Mouse (Mus musculus) MEL (cell line): ENCODE results near the gene Cd52. TPM values are rescaled to one million over a fixed set of nuclear protein-coding genes. Genes with fewer than 3 reads are reported as not detected.

Experiments used
- DNase-seq: peaks from one replicate; pipeline ENCODE4 v3.0.0; 2011; ENCODE audit warnings: low read depth, low spot score
- H3K27ac ChIP-seq: 2 replicates; pipeline ENCODE4 v1.5.1; 2012; ENCODE audit warnings: low read depth, mild to moderate bottlenecking, control low read depth, low read length, moderate library complexity; ENCODE audit not compliant: control insufficient read depth
- H3K27me3 ChIP-seq, 2 experiments: fragments of 150-350 bp in 1 of 2; sonication (generic) in 1 of 2; 2 replicates each; pipeline ENCODE4 v1.6.1; 2012; ENCODE audit warnings: low read length in 2 of 2, mild to moderate bottlenecking in 2 of 2, improper control_type of control experiment in 1 of 2, moderate library complexity in 1 of 2; ENCODE audit not compliant: insufficient read depth in 2 of 2, control insufficient read depth in 1 of 2
- H3K36me3 ChIP-seq, 2 experiments: 2 replicates each; pipeline ENCODE4 v1.6.1; 2012 to 2014; ENCODE audit warnings: low read length in 2 of 2, improper control_type of control experiment in 1 of 2, inconsistent platforms in 1 of 2, mild to moderate bottlenecking in 1 of 2; ENCODE audit not compliant: insufficient read depth in 2 of 2, control insufficient read depth in 1 of 2
- H3K4me1 ChIP-seq, 2 experiments: fragments of 150-350 bp in 1 of 2; sonication (generic) in 1 of 2; 2 replicates each; pipeline ENCODE4 v1.6.1; 2012; ENCODE audit warnings: low read length in 2 of 2, improper control_type of control experiment in 1 of 2, mild to moderate bottlenecking in 1 of 2; ENCODE audit not compliant: insufficient read depth in 2 of 2, control insufficient read depth in 1 of 2
- H3K4me3 ChIP-seq, 2 experiments: fragments of 150-350 bp in 1 of 2; sonication (generic) in 1 of 2; 2 replicates each; pipeline ENCODE4 v1.5.1; 2012; ENCODE audit warnings: low read depth in 2 of 2, low read length in 2 of 2, mild to moderate bottlenecking in 2 of 2, moderate library complexity in 2 of 2, control low read depth in 1 of 2, improper control_type of control experiment in 1 of 2; ENCODE audit not compliant: control insufficient read depth in 1 of 2, insufficient read depth in 1 of 2
- H3K79me2 ChIP-seq: 2 replicates; pipeline ENCODE4 v1.6.1; 2012; ENCODE audit warnings: mild to moderate bottlenecking, low read length, moderate library complexity; ENCODE audit not compliant: control insufficient read depth, poor library complexity, insufficient read depth
- H3K9ac ChIP-seq: 2 replicates; pipeline ENCODE4 v1.6.1; 2012; ENCODE audit warnings: low read depth, mild to moderate bottlenecking, control low read depth, low read length, moderate library complexity; ENCODE audit not compliant: control insufficient read depth, poor library complexity, severe bottlenecking
- H3K9me3 ChIP-seq: fragments of 150-350 bp; sonication (generic); replicated peaks from 2 replicates; pipeline ENCODE4 v1.6.1; 2012; ENCODE audit warnings: mild to moderate bottlenecking, low read length, improper control_type of control experiment, moderate library complexity; ENCODE audit not compliant: insufficient read depth
- BHLHE40 ChIP-seq: IDR thresholded peaks from 2 replicates; pipeline ENCODE4 v1.6.1; 2012; ENCODE audit warnings: low read depth, mild to moderate bottlenecking, inconsistent platforms, low read length, improper control_type of control experiment, borderline replicate concordance
- CTCF ChIP-seq, 3 experiments: IDR thresholded peaks in 2 of 3; conservative IDR thresholded peaks in 1 of 3; 2 replicates each; pipeline ENCODE4 v1.5.1; 2011 to 2012; ENCODE audit warnings: low read length in 3 of 3, low read depth in 2 of 3, mild to moderate bottlenecking in 2 of 3, improper control_type of control experiment in 1 of 3, inconsistent platforms in 1 of 3, mixed read lengths in 1 of 3, moderate library complexity in 1 of 3; ENCODE audit not compliant: control insufficient read depth in 1 of 3, insufficient read depth in 1 of 3, poor library complexity in 1 of 3, severe bottlenecking in 1 of 3
- E2F4 ChIP-seq: IDR thresholded peaks from 2 replicates; pipeline ENCODE4 v1.6.1; 2011; ENCODE audit warnings: low read depth, low read length, improper control_type of control experiment, borderline replicate concordance
- ETS1 ChIP-seq: IDR thresholded peaks from 2 replicates; pipeline ENCODE4 v1.6.1; 2012; ENCODE audit warnings: low read depth, mild to moderate bottlenecking, inconsistent platforms, low read length, improper control_type of control experiment, moderate library complexity
- GATA1 ChIP-seq: IDR thresholded peaks from 2 replicates; pipeline ENCODE4 v1.6.1; 2011; ENCODE audit warnings: low read depth, low read length, improper control_type of control experiment
- HCFC1 ChIP-seq: IDR thresholded peaks from 2 replicates; pipeline ENCODE4 v1.6.1; 2012; ENCODE audit warnings: low read depth, mild to moderate bottlenecking, inconsistent platforms, low read length, improper control_type of control experiment, moderate library complexity
- MAX ChIP-seq: IDR thresholded peaks from 2 replicates; pipeline ENCODE4 v1.6.1; 2011; ENCODE audit warnings: low read length, improper control_type of control experiment
- MXI1 ChIP-seq: IDR thresholded peaks from 2 replicates; pipeline ENCODE4 v1.6.1; 2011; ENCODE audit warnings: mild to moderate bottlenecking, low read depth, low read length, improper control_type of control experiment
- MYB ChIP-seq: IDR thresholded peaks from 2 replicates; pipeline ENCODE4 v1.6.1; 2011; ENCODE audit warnings: mild to moderate bottlenecking, low read depth, low read length, improper control_type of control experiment
- NELFE ChIP-seq: IDR thresholded peaks from 2 replicates; pipeline ENCODE4 v1.6.1; 2011; ENCODE audit warnings: low read depth, low read length, improper control_type of control experiment
- POLR2A ChIP-seq, 2 experiments: IDR thresholded peaks; 2 replicates each; pipeline ENCODE4 v1.6.1; 2011 to 2012; ENCODE audit warnings: low read length in 2 of 2, mild to moderate bottlenecking in 2 of 2, control low read depth in 1 of 2, improper control_type of control experiment in 1 of 2, low read depth in 1 of 2, moderate library complexity in 1 of 2; ENCODE audit not compliant: control insufficient read depth in 1 of 2, insufficient read depth in 1 of 2, poor library complexity in 1 of 2
- TBP ChIP-seq: IDR thresholded peaks from 2 replicates; pipeline ENCODE4 v1.8.0; 2011; ENCODE audit warnings: low read depth, low read length, improper control_type of control experiment
- UBTF ChIP-seq: IDR thresholded peaks from 2 replicates; pipeline ENCODE4 v1.6.1; 2012; ENCODE audit warnings: low read depth, mild to moderate bottlenecking, inconsistent platforms, low read length, improper control_type of control experiment, moderate library complexity, borderline replicate concordance; ENCODE audit not compliant: insufficient read depth
- USF2 ChIP-seq, 2 experiments: IDR thresholded peaks; 2 replicates each; pipeline ENCODE4 v1.6.1; 2011 to 2012; ENCODE audit warnings: improper control_type of control experiment in 2 of 2, low read length in 2 of 2, borderline replicate concordance in 1 of 2, inconsistent platforms in 1 of 2, low read depth in 1 of 2, mild to moderate bottlenecking in 1 of 2; ENCODE audit not compliant: insufficient read depth in 1 of 2
- ZKSCAN1 ChIP-seq: IDR thresholded peaks from 2 replicates; pipeline ENCODE4 v1.6.1; 2012; ENCODE audit warnings: low read depth, mild to moderate bottlenecking, inconsistent platforms, low read length, improper control_type of control experiment, moderate library complexity
- ZMIZ1 ChIP-seq: IDR thresholded peaks from 2 replicates; pipeline ENCODE4 v1.6.1; 2012; ENCODE audit warnings: low read depth, mild to moderate bottlenecking, inconsistent platforms, low read length, improper control_type of control experiment, moderate library complexity
- polyA plus RNA-seq, 2 experiments: library from polyadenylated mRNA; stranded (reverse) in 1 of 2; unstranded in 1 of 2; fragments of >175 nt in 1 of 2; fragments of >200 nt in 1 of 2; gene quantifications; 2 replicates each; pipeline versions ENCODE4 v1.2.1 to v1.2.4; 2012; ENCODE audit warnings: low replicate concordance in 2 of 2, low read depth in 1 of 2; ENCODE audit not compliant: insufficient read length in 2 of 2, insufficient read depth in 1 of 2, missing spikeins in 1 of 2
- total RNA-seq: library from RNA; depleted of rRNA; stranded (reverse); fragments of 300-350 nt; gene quantifications from 2 replicates; pipeline ENCODE4 v1.2.3, GENCODE M21; 2012

Gene Cd52
- total and polyA plus RNA-seq, 3 experiments: 0.86 to 1.3 TPM; not detected in 1

DNA sequence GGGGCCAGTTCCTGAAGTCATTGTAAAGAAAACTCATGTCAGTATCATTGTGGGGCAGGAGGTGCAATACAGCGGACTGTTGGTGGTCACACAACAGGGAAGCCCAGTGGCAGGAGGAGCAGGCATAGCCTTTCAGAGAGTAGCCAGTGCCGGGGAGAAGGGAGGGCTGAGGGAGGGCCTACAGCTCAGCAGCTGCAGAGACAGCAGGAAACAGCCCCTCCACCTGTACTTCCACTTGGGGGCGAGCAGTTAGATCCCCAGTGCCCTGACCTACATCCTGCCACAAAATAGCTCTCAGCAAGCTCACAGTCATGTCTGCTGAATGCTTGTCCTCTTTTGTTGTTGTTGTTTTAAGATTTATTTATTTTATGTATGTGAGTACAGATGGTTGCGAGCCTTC, 26.7 kb upstream of the Cd52 start:
- Histone ChIP-seq H3K9me3 (no peaks in the 10 kb centered on the region), H3K9ac (no peak overlapping the region), H3K27ac (no peak overlapping the region), H3K4me3 (no peak overlapping the region), H3K4me1 (peaks cover 12 to 36% of the 10 kb centered on the region in 2 experiments), H3K79me2 (no peaks in the 10 kb centered on the region; the same call in 1 of the 2 replicates), H3K36me3 (peaks cover 0 to 25% of the 10 kb centered on the region in 2 experiments; a peak in 2 of 4 replicates), H3K27me3 (no peaks in the 10 kb centered on the region)
- DNase-seq: no peak
- TF ChIP-seq ZMIZ1 (no peak), CTCF (IDR thresholded peaks at IDR 0.05 in 2 of 3, conservative IDR thresholded peaks at IDR 0.05 in 1 of 3; ENCODE audit: control insufficient read depth in 1 of 3, insufficient read depth in 1 of 3, low read depth in 2 of 3, low read length in 3 of 3, poor library complexity in 1 of 3, severe bottlenecking in 1 of 3) (no peak), ZKSCAN1 (no peak), MYB (no peak), HCFC1 (no peak), ETS1 (no peak), NELFE (no peak), E2F4 (no peak), MAX (no peak)

DNA sequence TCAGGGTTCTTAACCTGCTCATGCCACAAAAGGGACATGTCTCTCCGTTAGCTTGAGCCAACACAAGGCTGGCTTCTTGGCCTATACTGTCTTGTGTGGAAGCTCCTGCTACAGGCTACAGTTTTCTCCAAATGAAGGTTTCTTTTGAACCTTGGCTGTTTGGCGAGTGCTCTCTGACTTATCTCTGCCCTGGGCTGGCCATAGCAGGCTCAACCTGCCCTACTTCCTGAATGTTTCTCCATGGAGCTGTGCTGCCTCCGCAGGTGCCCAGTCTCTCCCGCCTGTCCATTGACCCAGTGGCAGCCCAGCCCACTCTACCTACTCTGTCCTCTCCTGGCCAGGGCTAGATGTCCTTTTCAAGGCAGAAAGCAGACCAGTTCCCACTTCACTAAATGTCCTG, 26.0 kb upstream of the Cd52 start:
- H3K79me2 ChIP-seq: no peaks in the 10 kb centered on the region; the same call in 1 of the 2 replicates
- no peak overlapping the region for H3K9ac ChIP-seq
- H3K36me3 ChIP-seq: peaks cover 0 to 25% of the 10 kb centered on the region in 2 experiments; a peak in 2 of 4 replicates
- no peak overlapping the region for H3K27ac ChIP-seq
- no peak overlapping the region for H3K4me3 ChIP-seq
- no peaks in the 10 kb centered on the region for H3K27me3 ChIP-seq
- H3K4me1 ChIP-seq: peaks cover 12 to 36% of the 10 kb centered on the region in 2 experiments
- no peaks in the 10 kb centered on the region for H3K9me3 ChIP-seq
- no peak for DNase-seq
- no peak for TF ChIP-seq NELFE
- no peak for TF ChIP-seq HCFC1
- TF ChIP-seq GATA1: no peak
- no peak for TF ChIP-seq UBTF

GRCm38 (mm10) chr4:134120192-134120805, 25.4 kb upstream of the Cd52 start:
- Histone ChIP-seq H3K36me3 (peaks cover 0 to 25% of the 10 kb centered on the region in 2 experiments; a peak in 2 of 4 replicates), H3K4me3 (no peak overlapping the region), H3K9ac (peak overlapping the region; percentile 55), H3K79me2 (no peaks in the 10 kb centered on the region; the same call in 1 of the 2 replicates), H3K9me3 (no peaks in the 10 kb centered on the region), H3K27ac (peak overlapping the region; percentile 73), H3K4me1 (peaks cover 12 to 36% of the 10 kb centered on the region in 2 experiments), H3K27me3 (no peaks in the 10 kb centered on the region)
- TF ChIP-seq BHLHE40 (no peak), POLR2A (IDR thresholded peaks at IDR 0.05; ENCODE audit: control insufficient read depth in 1 of 2, insufficient read depth in 1 of 2, low read depth in 1 of 2, low read length in 2 of 2, poor library complexity in 1 of 2) (0 out of 4 replicates have a peak, but pooled peaks of 1 of the 2 experiments have one; percentile 25), TBP (0 out of 2 replicates have a peak, but pooled peaks have one; percentile 30), MXI1 (no peak), USF2 (IDR thresholded peaks at IDR 0.05; ENCODE audit: borderline replicate concordance in 1 of 2, insufficient read depth in 1 of 2, low read depth in 1 of 2, low read length in 2 of 2) (no peak)
- DNase-seq: peak; percentile 71
